Mouse (Mus musculus): Measurements from ENCODE around the gene Col18a1. TPM values are rescaled to one million over a fixed set of nuclear protein-coding genes. Genes with fewer than 3 reads are reported as not detected.

Gene Col18a1
- polyA plus RNA-seq, 1 experiment from 2014 or later, result 178 TPM

DNA sequence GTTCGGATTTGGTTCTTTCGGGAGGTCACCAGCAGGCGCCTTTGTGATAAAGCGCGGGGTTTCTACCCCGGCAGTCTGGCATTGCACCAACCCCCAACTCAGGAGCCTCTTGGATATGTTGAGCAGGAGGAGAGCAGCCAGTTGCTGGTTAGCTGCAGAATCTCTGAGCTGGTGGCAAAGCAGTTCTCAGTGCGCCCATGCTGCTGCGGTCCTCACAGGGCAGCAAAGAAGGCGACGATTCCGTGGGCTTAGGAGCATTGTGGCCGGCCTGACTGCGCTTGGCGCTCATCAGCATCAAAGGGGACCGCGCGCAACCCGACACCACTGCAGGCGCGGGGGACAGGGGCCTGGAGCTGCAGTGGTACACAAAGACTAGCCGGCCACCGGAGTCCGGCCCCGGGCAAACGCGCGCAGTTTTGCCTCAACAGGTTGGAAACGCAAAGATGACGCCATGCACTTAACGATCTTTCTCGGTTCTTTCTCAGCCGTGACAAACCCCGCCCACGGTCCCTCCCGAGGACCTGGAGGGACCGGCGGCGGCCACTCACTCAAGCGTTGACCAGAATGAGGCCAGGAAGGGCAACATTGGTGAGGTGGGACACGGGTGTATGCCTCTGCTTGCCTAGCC lies 916 bp downstream of the Col18a1 start:
- Histone ChIP-seq H3K4me2 (ENCODE audit: low read length) (peak overlapping the region; percentile 82), H3K9me3 (replicated peaks; ENCODE audit: low read length) (no peaks in the 10 kb centered on the region), H3K27ac (peak overlapping the region; percentile 85), H3K27me3 (ENCODE audit: insufficient read depth, low read length) (no peaks in the 10 kb centered on the region), H3K36me3 (ENCODE audit: insufficient read depth, low read length) (no peaks in the 10 kb centered on the region), H3K9ac (ENCODE audit: low read depth, low read length) (peak overlapping the region; percentile 40), H3K4me3 (replicated peaks; ENCODE audit: low read depth, low read length) (peak overlapping the region; percentile 48), H3K4me1 (replicated peaks; ENCODE audit: insufficient read depth, low read length) (peaks cover 11% of the 10 kb centered on the region; the same call in 1 of the 2 replicates)
- TF ChIP-seq CTCF (IDR thresholded peaks at IDR 0.05; ENCODE audit: low read depth), result no peak
- WGBS, result 2% methylated on average over 40 of the region's 40 CpGs
- ATAC-seq (replicated peaks; ENCODE audit: low FRiP score, low read depth) (peak; percentile 83), DNase-seq (ENCODE audit: low spot score) (peak; percentile 81)

DNA sequence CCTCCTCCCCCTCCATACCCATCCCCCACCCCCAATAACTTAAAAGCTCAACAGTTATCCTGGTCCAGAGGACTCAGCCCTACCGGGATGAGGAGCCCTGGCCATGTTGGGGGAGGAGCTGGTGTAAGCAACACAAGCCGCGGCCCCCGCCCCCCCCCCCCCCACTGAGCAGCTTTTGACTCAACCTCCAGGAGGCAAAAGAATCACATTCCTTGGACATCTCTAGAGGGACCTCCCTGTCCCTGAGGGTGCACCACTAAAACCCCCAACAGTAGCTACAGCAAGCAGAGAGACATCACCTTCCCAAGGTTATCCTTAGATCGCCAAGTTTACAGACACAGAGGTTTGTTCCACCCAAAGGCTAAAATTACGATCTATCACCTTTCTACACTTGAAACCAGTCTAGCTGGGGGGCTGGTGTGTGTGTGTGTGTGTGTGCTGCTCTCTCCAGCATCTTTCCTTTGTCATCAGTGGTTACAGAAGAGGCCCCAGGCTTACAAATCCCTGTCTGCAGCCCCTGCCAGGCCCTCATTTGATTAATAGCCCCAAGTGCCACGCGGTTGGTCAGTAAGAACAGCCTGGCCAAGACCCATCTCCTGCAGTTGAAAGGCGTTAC lies 1.8 kb downstream of the Col18a1 start:
- no peak for TF ChIP-seq CTCF (IDR thresholded peaks at IDR 0.05; ENCODE audit: low read depth)
- H3K9ac ChIP-seq (ENCODE audit: low read depth, low read length), result peak overlapping the region; percentile 40; the same call in 1 of the 2 replicates
- no peak for ATAC-seq (replicated peaks; ENCODE audit: low FRiP score, low read depth)
- peak overlapping the region; percentile 82 for H3K4me2 ChIP-seq (ENCODE audit: low read length)
- no peaks in the 10 kb centered on the region for H3K27me3 ChIP-seq (ENCODE audit: insufficient read depth, low read length)
- peak; percentile 50 for DNase-seq (ENCODE audit: low spot score)
- H3K4me3 ChIP-seq (replicated peaks; ENCODE audit: low read depth, low read length), result peak overlapping the region; percentile 48; the same call in 1 of the 2 replicates
- H3K36me3 ChIP-seq (ENCODE audit: insufficient read depth, low read length), result no peaks in the 10 kb centered on the region
- WGBS, result 11% methylated on average over 9 of the region's 9 CpGs
- peaks cover 11% of the 10 kb centered on the region; the same call in 1 of the 2 replicates for H3K4me1 ChIP-seq (replicated peaks; ENCODE audit: insufficient read depth, low read length)
- no peaks in the 10 kb centered on the region for H3K9me3 ChIP-seq (replicated peaks; ENCODE audit: low read length)
- H3K27ac ChIP-seq, result peak overlapping the region; percentile 85; the same call in 1 of the 2 replicates

- no peaks in the 10 kb centered on the region for H3K9me3 ChIP-seq (replicated peaks; ENCODE audit: low read length)
- TF ChIP-seq CTCF (IDR thresholded peaks at IDR 0.05; ENCODE audit: low read depth), result no peak
- no peak overlapping the region for H3K27ac ChIP-seq
- 0 out of 2 replicates have a peak overlapping the region, but pooled peaks have one; percentile 48 for H3K4me3 ChIP-seq (replicated peaks; ENCODE audit: low read depth, low read length)
- H3K4me1 ChIP-seq (replicated peaks; ENCODE audit: insufficient read depth, low read length), result peaks cover 11% of the 10 kb centered on the region; the same call in 1 of the 2 replicates
- H3K4me2 ChIP-seq (ENCODE audit: low read length), result peak overlapping the region; percentile 82
- H3K27me3 ChIP-seq (ENCODE audit: insufficient read depth, low read length), result no peaks in the 10 kb centered on the region
- H3K9ac ChIP-seq (ENCODE audit: low read depth, low read length), result no peak overlapping the region
- H3K36me3 ChIP-seq (ENCODE audit: insufficient read depth, low read length), result no peaks in the 10 kb centered on the region
- DNase-seq (ENCODE audit: low spot score) (no peak), ATAC-seq (replicated peaks; ENCODE audit: low FRiP score, low read depth) (no peak)
- 45% methylated on average over 5 of the region's 5 CpGs for WGBS
Observed at GRCm38 (mm10) chr10:77164041-77164436, 2.3 kb downstream of the Col18a1 start.

GRCm38 (mm10) chr10:77163392-77163977 lies 2.9 kb downstream of the Col18a1 start:
- TF ChIP-seq CTCF (IDR thresholded peaks at IDR 0.05; ENCODE audit: low read depth), result no peak
- no peak for ATAC-seq (replicated peaks; ENCODE audit: low FRiP score, low read depth)
- Histone ChIP-seq H3K4me2 (ENCODE audit: low read length) (0 out of 2 replicates have a peak overlapping the region, but pooled peaks have one; percentile 82), H3K27me3 (ENCODE audit: insufficient read depth, low read length) (no peaks in the 10 kb centered on the region), H3K36me3 (ENCODE audit: insufficient read depth, low read length) (no peaks in the 10 kb centered on the region), H3K9me3 (replicated peaks; ENCODE audit: low read length) (no peaks in the 10 kb centered on the region), H3K4me3 (replicated peaks; ENCODE audit: low read depth, low read length) (no peak overlapping the region), H3K9ac (ENCODE audit: low read depth, low read length) (no peak overlapping the region), H3K4me1 (replicated peaks; ENCODE audit: insufficient read depth, low read length) (peaks cover 11% of the 10 kb centered on the region; the same call in 1 of the 2 replicates), H3K27ac (no peak overlapping the region)
- WGBS, result 68% methylated on average over 4 of the region's 4 CpGs
- DNase-seq (ENCODE audit: low spot score), result no peak

DNA sequence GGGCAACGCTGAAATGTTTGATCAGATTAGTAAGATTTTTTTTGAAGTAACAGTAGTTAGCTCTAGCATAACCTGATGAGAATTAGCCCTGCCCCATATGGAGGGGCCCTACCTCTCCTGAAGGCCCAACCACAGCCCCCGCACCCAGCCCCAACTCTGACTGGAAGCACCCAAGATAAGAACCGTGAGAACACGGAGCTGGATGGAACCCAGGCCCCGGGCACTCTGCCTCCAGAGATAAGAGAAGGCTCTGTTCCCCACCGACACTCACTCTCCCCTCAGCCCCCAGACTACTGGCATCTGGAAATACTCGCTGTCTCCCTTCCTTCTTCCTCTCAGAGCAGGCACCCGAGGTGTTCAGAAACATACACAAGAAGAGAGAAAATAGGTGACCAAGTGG lies 6.8 kb downstream of the Col18a1 start:
- H3K9ac ChIP-seq (ENCODE audit: low read depth, low read length), result no peak overlapping the region
- 70% methylated on average over 8 of the region's 8 CpGs for WGBS
- no peaks in the 10 kb centered on the region for H3K27me3 ChIP-seq (ENCODE audit: insufficient read depth, low read length)
- no peak overlapping the region for H3K4me3 ChIP-seq (replicated peaks; ENCODE audit: low read depth, low read length)
- peaks cover 14% of the 10 kb centered on the region; the same call in 1 of the 2 replicates for H3K4me1 ChIP-seq (replicated peaks; ENCODE audit: insufficient read depth, low read length)
- H3K27ac ChIP-seq, result no peak overlapping the region
- DNase-seq (ENCODE audit: low spot score), result no peak
- no peak for ATAC-seq (replicated peaks; ENCODE audit: low FRiP score, low read depth)
- TF ChIP-seq CTCF (IDR thresholded peaks at IDR 0.05; ENCODE audit: low read depth), result no peak
- no peaks in the 10 kb centered on the region for H3K9me3 ChIP-seq (replicated peaks; ENCODE audit: low read length)
- H3K4me2 ChIP-seq (ENCODE audit: low read length), result no peak overlapping the region
- H3K36me3 ChIP-seq (ENCODE audit: insufficient read depth, low read length), result no peaks in the 10 kb centered on the region

GRCm38 (mm10) chr10:77158948-77159347 lies 7.4 kb downstream of the Col18a1 start:
- ATAC-seq (replicated peaks; ENCODE audit: low FRiP score, low read depth), result no peak
- Histone ChIP-seq H3K9ac (ENCODE audit: low read depth, low read length) (no peak overlapping the region), H3K27ac (no peak overlapping the region), H3K4me1 (replicated peaks; ENCODE audit: insufficient read depth, low read length) (peaks cover 10% of the 10 kb centered on the region; the same call in 1 of the 2 replicates), H3K27me3 (ENCODE audit: insufficient read depth, low read length) (no peaks in the 10 kb centered on the region), H3K9me3 (replicated peaks; ENCODE audit: low read length) (no peaks in the 10 kb centered on the region), H3K4me2 (ENCODE audit: low read length) (no peak overlapping the region), H3K36me3 (ENCODE audit: insufficient read depth, low read length) (no peaks in the 10 kb centered on the region), H3K4me3 (replicated peaks; ENCODE audit: low read depth, low read length) (no peak overlapping the region)
- no peak for DNase-seq (ENCODE audit: low spot score)
- 71% methylated on average over 3 of the region's 3 CpGs for WGBS
- TF ChIP-seq CTCF (IDR thresholded peaks at IDR 0.05; ENCODE audit: low read depth), result no peak
